Mouse (Mus musculus) spleen, adult 2 months (tissue): ENCODE results near the gene Tex14.

ENCODE experiments used
- CTCF ChIP-seq: fragments of 200-500 bp; IDR thresholded peaks from 2 replicates; pipeline ENCODE4 v1.5.1; 2011; ENCODE audit warnings: mild to moderate bottlenecking, inconsistent platforms; ENCODE audit not compliant: insufficient read depth, insufficient read length, insufficient replicate concordance; ENCODE audit errors: extremely low read depth
- POLR2A ChIP-seq: fragments of 200-500 bp; IDR thresholded peaks from 2 replicates; pipeline ENCODE4 v1.6.1; 2011; ENCODE audit warnings: low read depth, low read length, inconsistent platforms

GRCm38 (mm10) chr11:87568255-87568953, 163.5 kb downstream of the Tex14 start, which contains the start of gene Sept4:
- TF ChIP-seq CTCF (no peak), POLR2A (no peak)
